ENCODE assay signal across 12 mouse cellular contexts in genomic region chr1:62579024-62579765, GRCm38 (mm10).
DNase-seq lines count a peak whose midpoint lies in the region; ATAC-seq and TF ChIP-seq lines count a peak whose summit lies in the region.
"Had no signal": no experiment of that assay in that cellular context is flagged by ENCODE, and none has a peak within 500 bp of the region (broad histone marks: within the 10 kb centered on the region; RNA-seq: fewer than 3 reads in every experiment).

No protein-coding gene starts in this region.

- H3K9me3 ChIP-seq in heart, embryonic 12.5 days (replicated peaks): no peaks in the 10 kb centered on the region
- no peaks in the 10 kb centered on the region for H3K9me3 ChIP-seq in lung, embryonic 14.5 days (ENCODE audit: low read depth, low read length)
- no peaks in the 10 kb centered on the region for H3K9me3 ChIP-seq in stomach, embryonic 15.5 days
- H3K9me3 ChIP-seq: embryonic facial prominence, embryonic 15.5 days had no signal

- intact Hi-C loops in left cerebral cortex, postnatal 4 days (cut with DNase I): no loop called here

- H3K4me1 ChIP-seq in heart, embryonic 12.5 days (replicated peaks): peaks cover 13% of the 10 kb centered on the region
- H3K4me1 ChIP-seq in lung, embryonic 14.5 days (ENCODE audit: insufficient read depth): no peaks in the 10 kb centered on the region; the same call in 1 of the 2 replicates
- no peaks in the 10 kb centered on the region for H3K4me1 ChIP-seq in stomach, embryonic 15.5 days
- H3K4me1 ChIP-seq: embryonic facial prominence, embryonic 15.5 days had no signal

- H3K36me3 ChIP-seq in heart, embryonic 12.5 days: no peaks in the 10 kb centered on the region
- no peaks in the 10 kb centered on the region for H3K36me3 ChIP-seq in lung, embryonic 14.5 days (ENCODE audit: insufficient read depth)
- H3K36me3 ChIP-seq in stomach, embryonic 15.5 days: no peaks in the 10 kb centered on the region
- H3K36me3 ChIP-seq: embryonic facial prominence, embryonic 15.5 days had no signal

- ATAC-seq in heart, embryonic 12.5 days (ENCODE audit: insufficient number of reproducible peaks, low FRiP score): no peak
- peak; percentile 75 for ATAC-seq in lung, embryonic 14.5 days (ENCODE audit: insufficient read depth)
- ATAC-seq in stomach, embryonic 15.5 days (ENCODE audit: insufficient read depth, low FRiP score, low read depth): peak; percentile 77
- no peak for ATAC-seq in granulocyte monocyte progenitor cell, adult 5-6 weeks (replicated peaks; ENCODE audit: poor library complexity, severe bottlenecking)
- ATAC-seq: forebrain, embryonic 14.5 days had no signal

- peak; percentile 84 for DNase-seq in heart, adult 11 months
- DNase-seq in layer of hippocampus, adult 9-11 months: peak; percentile 8
- DNase-seq in layer of hippocampus, postnatal 36 days: no peak
- peak; percentile 75 for DNase-seq in lung, embryonic 14.5 days
- no peak for DNase-seq in left cerebral cortex, postnatal 4 days
- DNase-seq: cerebellum, adult 9-11 months; thymus, postnatal 36 days had no signal

- H3K4me3 ChIP-seq in heart, embryonic 12.5 days: no peak overlapping the region
- H3K4me3 ChIP-seq in lung, embryonic 14.5 days (ENCODE audit: low read depth, low read length): no peak overlapping the region
- H3K4me3 ChIP-seq in stomach, embryonic 15.5 days (replicated peaks): no peak overlapping the region
- H3K4me3 ChIP-seq: embryonic facial prominence, embryonic 15.5 days had no signal

- H3K27me3 ChIP-seq in heart, embryonic 12.5 days (replicated peaks): no peaks in the 10 kb centered on the region
- no peaks in the 10 kb centered on the region for H3K27me3 ChIP-seq in lung, embryonic 14.5 days (ENCODE audit: insufficient read depth, low read length)
- no peaks in the 10 kb centered on the region for H3K27me3 ChIP-seq in stomach, embryonic 15.5 days (replicated peaks)
- H3K27me3 ChIP-seq: embryonic facial prominence, embryonic 15.5 days had no signal

- 54% methylated on average over 7 of the region's 7 CpGs for WGBS in heart, embryonic 12.5 days
- 35% methylated on average over 7 of the region's 7 CpGs for WGBS in lung, embryonic 14.5 days
- WGBS in stomach, embryonic 15.5 days: 31% methylated on average over 7 of the region's 7 CpGs

- TF ChIP-seq CTCF in lung, embryonic 14.5 days (IDR thresholded peaks at IDR 0.05; ENCODE audit: low read depth): no peak

- no peak overlapping the region for H3K4me2 ChIP-seq in heart, embryonic 12.5 days
- H3K4me2 ChIP-seq in lung, embryonic 14.5 days: no peak overlapping the region
- H3K4me2 ChIP-seq in stomach, embryonic 15.5 days: no peak overlapping the region
- H3K4me2 ChIP-seq: embryonic facial prominence, embryonic 15.5 days had no signal

- no peak overlapping the region for H3K9ac ChIP-seq in heart, embryonic 12.5 days
- no peak overlapping the region for H3K9ac ChIP-seq in lung, embryonic 14.5 days
- H3K9ac ChIP-seq in stomach, embryonic 15.5 days: no peak overlapping the region
- H3K9ac ChIP-seq: embryonic facial prominence, embryonic 15.5 days had no signal

- H3K27ac ChIP-seq in heart, embryonic 12.5 days (ENCODE audit: poor library complexity, severe bottlenecking): no peak overlapping the region
- peak overlapping the region; percentile 79 for H3K27ac ChIP-seq in lung, embryonic 14.5 days (ENCODE audit: low read depth)
- H3K27ac ChIP-seq in stomach, embryonic 15.5 days: peak overlapping the region; percentile 76
- H3K27ac ChIP-seq: embryonic facial prominence, embryonic 15.5 days had no signal

Comparison
In these comparisons a context has a peak if more than half of its experiments do, and no peak if none do; other contexts are left out.
1. DNase-seq: peak in heart, adult 11 months (single experiment), layer of hippocampus, adult 9-11 months (single experiment) and lung, embryonic 14.5 days (single experiment); none in layer of hippocampus, postnatal 36 days (0 of 2) and left cerebral cortex, postnatal 4 days (single experiment).
2. ATAC-seq: peak in lung, embryonic 14.5 days (single experiment) and stomach, embryonic 15.5 days (single experiment); none in heart, embryonic 12.5 days (single experiment) and granulocyte monocyte progenitor cell, adult 5-6 weeks (single experiment).